Mouse (Mus musculus): ENCODE results near the gene Milr1. TPM values are rescaled to one million over a fixed set of nuclear protein-coding genes. Genes with fewer than 3 reads are reported as not detected.
"Not testable (repeated sequence)": the region's sequence is repeated elsewhere in the genome, so short reads cannot be mapped to it uniquely, and the experiment has no call there.

The Milr1 gene
- polyA plus RNA-seq, 2 experiments, result 1.9 to 2.1 TPM

DNA sequence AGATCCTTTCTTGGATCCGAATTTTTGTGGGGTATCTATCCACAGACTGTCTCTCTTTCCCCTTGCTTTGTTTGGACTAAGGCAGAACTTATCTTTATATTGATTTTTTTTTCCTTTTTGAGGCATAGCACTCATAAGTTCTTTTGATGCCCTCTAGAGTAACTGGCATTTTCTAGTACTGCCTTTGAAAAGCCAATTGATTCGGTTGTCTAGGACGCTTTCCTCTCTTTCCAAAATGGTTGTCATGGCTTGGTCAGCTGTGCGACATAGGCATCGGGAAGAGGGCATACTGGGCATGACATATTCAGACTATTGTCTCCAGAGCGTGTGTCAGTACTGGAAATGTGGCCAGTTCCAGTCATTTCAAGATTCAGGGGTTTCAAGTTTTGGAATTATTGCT is 38.6 kb downstream of the Milr1 start:
- 3% methylated on average over 6 of the region's 6 CpGs for WGBS
- Histone ChIP-seq H3K4me1 (ENCODE audit: control insufficient read depth, insufficient read depth, low read length) (peaks cover 13% of the 10 kb centered on the region), H3K9ac (ENCODE audit: low read depth, low read length, severe bottlenecking) (peak overlapping the region; percentile 99), H3K27ac (replicated peaks; ENCODE audit: low read depth, low read length) (peak overlapping the region; percentile 99), H3K27me3 (ENCODE audit: control insufficient read depth, insufficient read depth, low read length) (no peaks in the 10 kb centered on the region), H3K36me3 (ENCODE audit: control insufficient read depth, insufficient read depth, low read length) (peaks cover 44% of the 10 kb centered on the region), H3K4me3 (replicated peaks; ENCODE audit: low read length) (peak overlapping the region; percentile 95), H3K9me3 (ENCODE audit: control insufficient read depth, low read length) (no peaks in the 10 kb centered on the region), H3K4me2 (replicated peaks; ENCODE audit: low read depth, low read length, severe bottlenecking) (peak overlapping the region; percentile 59)
- ATAC-seq (ENCODE audit: low FRiP score, low read depth), result no peak
- TF ChIP-seq POLR2A (IDR thresholded peaks at IDR 0.05; ENCODE audit: borderline replicate concordance, extremely low read depth, insufficient read depth, insufficient read length), result no peak
- DNase-seq (ENCODE audit: low spot score), result peak; percentile 50

DNA sequence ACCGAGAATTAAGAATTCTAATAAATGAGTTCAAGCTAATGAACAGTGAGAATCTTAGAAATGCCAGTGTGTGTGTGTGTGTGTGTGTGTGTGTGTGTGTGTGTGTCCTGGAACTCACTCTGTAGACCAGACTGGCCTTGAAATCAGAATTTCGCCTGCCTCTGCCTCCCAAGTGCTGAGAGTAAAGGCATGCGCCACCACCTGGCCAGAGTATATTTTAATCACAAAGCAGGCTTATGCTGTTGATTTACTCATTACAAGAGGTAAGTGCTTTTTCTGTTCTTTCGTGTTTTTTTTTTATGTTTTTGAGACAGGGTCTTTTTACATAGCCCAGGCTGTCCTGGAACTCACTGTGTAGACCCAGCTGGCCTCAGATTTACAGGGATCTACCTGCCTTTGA is 42.8 kb downstream of the Milr1 start:
- DNase-seq (ENCODE audit: low spot score), result no peak
- no peak overlapping the region for H3K4me3 ChIP-seq (replicated peaks; ENCODE audit: low read length)
- WGBS, result 75% methylated on average over 4 of the region's 4 CpGs
- ATAC-seq (ENCODE audit: low FRiP score, low read depth), result no peak
- H3K27ac ChIP-seq (replicated peaks; ENCODE audit: low read depth, low read length), result no peak overlapping the region
- H3K36me3 ChIP-seq (ENCODE audit: control insufficient read depth, insufficient read depth, low read length), result peaks cover 42% of the 10 kb centered on the region
- no peak for TF ChIP-seq POLR2A (IDR thresholded peaks at IDR 0.05; ENCODE audit: borderline replicate concordance, extremely low read depth, insufficient read depth, insufficient read length)
- no peak overlapping the region for H3K9ac ChIP-seq (ENCODE audit: low read depth, low read length, severe bottlenecking)
- H3K27me3 ChIP-seq (ENCODE audit: control insufficient read depth, insufficient read depth, low read length), result no peaks in the 10 kb centered on the region
- no peaks in the 10 kb centered on the region for H3K9me3 ChIP-seq (ENCODE audit: control insufficient read depth, low read length)
- no peak overlapping the region for H3K4me2 ChIP-seq (replicated peaks; ENCODE audit: low read depth, low read length, severe bottlenecking)
- H3K4me1 ChIP-seq (ENCODE audit: control insufficient read depth, insufficient read depth, low read length), result peaks cover 5% of the 10 kb centered on the region; the same call in 1 of the 2 replicates

DNA sequence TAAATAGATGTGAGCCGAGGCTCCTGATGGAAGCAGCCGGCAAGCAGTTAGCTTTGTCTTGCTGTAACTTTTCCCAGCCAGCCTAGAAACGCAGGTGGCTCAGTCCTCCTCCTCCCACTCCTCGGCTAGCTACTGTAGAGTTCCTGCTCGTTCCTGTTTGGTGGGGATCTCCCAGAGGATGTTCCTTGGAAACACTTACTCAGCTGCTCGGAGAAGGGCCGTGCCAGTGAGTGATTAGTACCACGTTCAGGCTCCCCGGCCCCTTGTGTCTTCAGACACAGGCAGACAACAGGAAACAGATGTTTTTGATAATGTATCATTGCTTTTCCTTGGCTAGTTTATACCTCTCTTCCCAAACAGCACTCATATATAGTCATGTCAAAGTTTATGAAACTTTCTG is 44.7 kb downstream of the Milr1 start:
- WGBS, result 20% methylated on average over 9 of the region's 9 CpGs
- ATAC-seq (ENCODE audit: low FRiP score, low read depth), result peak; percentile 66
- Histone ChIP-seq H3K27me3 (ENCODE audit: control insufficient read depth, insufficient read depth, low read length) (no peaks in the 10 kb centered on the region), H3K9me3 (ENCODE audit: control insufficient read depth, low read length) (no peaks in the 10 kb centered on the region), H3K36me3 (ENCODE audit: control insufficient read depth, insufficient read depth, low read length) (peaks cover 57% of the 10 kb centered on the region), H3K4me2 (replicated peaks; ENCODE audit: low read depth, low read length, severe bottlenecking) (no peak overlapping the region), H3K9ac (ENCODE audit: low read depth, low read length, severe bottlenecking) (peak overlapping the region; percentile 25; the same call in 1 of the 2 replicates), H3K4me1 (ENCODE audit: control insufficient read depth, insufficient read depth, low read length) (0 out of 2 replicates have a peak, but pooled peaks cover 5% of the 10 kb centered on the region), H3K4me3 (replicated peaks; ENCODE audit: low read length) (no peak overlapping the region), H3K27ac (replicated peaks; ENCODE audit: low read depth, low read length) (0 out of 2 replicates have a peak overlapping the region, but pooled peaks have one; percentile 13)
- peak; percentile 73 for DNase-seq (ENCODE audit: low spot score)
- no peak for TF ChIP-seq POLR2A (IDR thresholded peaks at IDR 0.05; ENCODE audit: borderline replicate concordance, extremely low read depth, insufficient read depth, insufficient read length)

DNA sequence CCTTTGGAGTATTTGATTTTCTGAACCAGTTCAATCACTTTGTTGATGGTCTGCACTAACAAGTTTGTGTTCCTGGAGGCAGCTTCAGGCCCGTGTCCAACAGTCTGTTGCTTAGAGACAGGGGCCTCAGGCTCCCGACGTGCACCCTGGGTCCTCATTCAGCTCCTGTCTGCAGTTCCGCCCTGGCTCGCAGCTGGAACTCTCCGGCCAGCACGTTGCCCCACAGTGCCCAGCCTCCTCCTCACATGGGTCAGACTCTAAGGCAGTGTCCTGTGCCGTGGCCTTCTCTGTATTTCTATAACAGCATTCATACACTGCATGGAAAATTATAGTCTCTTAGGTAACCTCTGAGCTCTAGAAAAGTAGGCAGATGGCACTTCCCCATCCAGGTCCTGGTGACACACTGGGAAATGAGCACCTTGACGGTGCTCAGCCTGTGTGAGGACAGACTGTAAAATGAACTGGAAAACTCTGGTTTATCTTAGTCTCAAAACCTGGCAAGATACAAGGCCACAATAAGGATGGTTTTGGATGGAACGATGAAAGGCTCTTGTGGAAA is 51.1 kb downstream of the Milr1 start:
- Histone ChIP-seq H3K4me2 (replicated peaks; ENCODE audit: low read depth, low read length, severe bottlenecking) (no peak overlapping the region), H3K27me3 (ENCODE audit: control insufficient read depth, insufficient read depth, low read length) (no peaks in the 10 kb centered on the region), H3K4me3 (replicated peaks; ENCODE audit: low read length) (no peak overlapping the region), H3K27ac (replicated peaks; ENCODE audit: low read depth, low read length) (no peak overlapping the region), H3K36me3 (ENCODE audit: control insufficient read depth, insufficient read depth, low read length) (peaks cover 82% of the 10 kb centered on the region), H3K4me1 (ENCODE audit: control insufficient read depth, insufficient read depth, low read length) (no peaks in the 10 kb centered on the region), H3K9me3 (ENCODE audit: control insufficient read depth, low read length) (no peaks in the 10 kb centered on the region), H3K9ac (ENCODE audit: low read depth, low read length, severe bottlenecking) (no peak overlapping the region)
- no peak for ATAC-seq (ENCODE audit: low FRiP score, low read depth)
- no peak for TF ChIP-seq POLR2A (IDR thresholded peaks at IDR 0.05; ENCODE audit: borderline replicate concordance, extremely low read depth, insufficient read depth, insufficient read length)
- 91% methylated on average over 10 of the region's 10 CpGs for WGBS
- no peak for DNase-seq (ENCODE audit: low spot score)

DNA sequence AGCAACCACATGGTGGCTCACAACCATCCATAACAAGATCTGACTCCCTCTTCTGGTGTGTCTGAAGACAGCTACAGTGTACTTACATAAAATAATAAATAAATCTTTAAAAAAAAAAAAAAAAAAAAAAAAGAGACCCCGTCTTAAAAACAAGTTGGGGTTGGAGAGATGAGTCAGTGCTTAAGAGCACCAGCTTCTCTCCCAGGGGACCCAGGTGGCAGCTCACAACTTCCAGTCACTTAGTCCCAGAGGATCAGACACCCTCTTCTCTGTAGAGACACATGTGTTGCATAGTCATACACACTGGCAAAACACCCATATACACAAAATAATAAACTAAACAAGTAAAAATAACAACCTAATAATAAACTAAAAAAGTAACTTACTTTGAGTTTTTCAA is 56.4 kb downstream of the Milr1 start:
- H3K9me3 ChIP-seq (ENCODE audit: control insufficient read depth, low read length); H3K4me1 ChIP-seq (ENCODE audit: control insufficient read depth, insufficient read depth, low read length); H3K4me3 ChIP-seq (replicated peaks; ENCODE audit: low read length); ATAC-seq (ENCODE audit: low FRiP score, low read depth); H3K4me2 ChIP-seq (replicated peaks; ENCODE audit: low read depth, low read length, severe bottlenecking); H3K9ac ChIP-seq (ENCODE audit: low read depth, low read length, severe bottlenecking); H3K27me3 ChIP-seq (ENCODE audit: control insufficient read depth, insufficient read depth, low read length); H3K27ac ChIP-seq (replicated peaks; ENCODE audit: low read depth, low read length); DNase-seq (ENCODE audit: low spot score): not testable (repeated sequence)
- H3K36me3 ChIP-seq (ENCODE audit: control insufficient read depth, insufficient read depth, low read length), result peaks cover 68% of the 10 kb centered on the region
- WGBS, result 69% methylated on average over 1 of the region's 1 CpGs
